Mouse (Mus musculus): ENCODE measurements around the gene Hoxc5. TPM values are rescaled to one million over a fixed set of nuclear protein-coding genes. Genes with fewer than 3 reads are reported as not detected.

The Hoxc5 gene
- polyA plus RNA-seq, 1 experiment from 2014 or later: 37.3 TPM

- H3K9ac ChIP-seq (ENCODE audit: low read length): peak overlapping the region; percentile 23
- peaks cover 100% of the 10 kb centered on the region for H3K27me3 ChIP-seq (ENCODE audit: control insufficient read depth, insufficient read depth, low read length)
- no peak overlapping the region for H3K27ac ChIP-seq (ENCODE audit: low read depth, low read length)
- H3K36me3 ChIP-seq (ENCODE audit: control insufficient read depth, insufficient read depth, low read length): no peaks in the 10 kb centered on the region
- ATAC-seq (ENCODE audit: insufficient read depth, low FRiP score, low TSS enrichment) (no peak), DNase-seq (ENCODE audit: low spot score) (no peak)
- H3K9me3 ChIP-seq (ENCODE audit: control insufficient read depth, low read length): no peaks in the 10 kb centered on the region
- WGBS: 4% methylated on average over 6 of the region's 6 CpGs
- H3K4me3 ChIP-seq (ENCODE audit: low read depth, low read length): no peak overlapping the region; the same call in 1 of the 2 replicates
- peak overlapping the region; percentile 19 for H3K4me2 ChIP-seq (ENCODE audit: low read depth)
- no peaks in the 10 kb centered on the region for H3K4me1 ChIP-seq (ENCODE audit: control insufficient read depth, insufficient read depth, low read length)
Measured at GRCm38 (mm10) chr15:102953561-102953960, 13.7 kb upstream of the Hoxc5 start.

DNA sequence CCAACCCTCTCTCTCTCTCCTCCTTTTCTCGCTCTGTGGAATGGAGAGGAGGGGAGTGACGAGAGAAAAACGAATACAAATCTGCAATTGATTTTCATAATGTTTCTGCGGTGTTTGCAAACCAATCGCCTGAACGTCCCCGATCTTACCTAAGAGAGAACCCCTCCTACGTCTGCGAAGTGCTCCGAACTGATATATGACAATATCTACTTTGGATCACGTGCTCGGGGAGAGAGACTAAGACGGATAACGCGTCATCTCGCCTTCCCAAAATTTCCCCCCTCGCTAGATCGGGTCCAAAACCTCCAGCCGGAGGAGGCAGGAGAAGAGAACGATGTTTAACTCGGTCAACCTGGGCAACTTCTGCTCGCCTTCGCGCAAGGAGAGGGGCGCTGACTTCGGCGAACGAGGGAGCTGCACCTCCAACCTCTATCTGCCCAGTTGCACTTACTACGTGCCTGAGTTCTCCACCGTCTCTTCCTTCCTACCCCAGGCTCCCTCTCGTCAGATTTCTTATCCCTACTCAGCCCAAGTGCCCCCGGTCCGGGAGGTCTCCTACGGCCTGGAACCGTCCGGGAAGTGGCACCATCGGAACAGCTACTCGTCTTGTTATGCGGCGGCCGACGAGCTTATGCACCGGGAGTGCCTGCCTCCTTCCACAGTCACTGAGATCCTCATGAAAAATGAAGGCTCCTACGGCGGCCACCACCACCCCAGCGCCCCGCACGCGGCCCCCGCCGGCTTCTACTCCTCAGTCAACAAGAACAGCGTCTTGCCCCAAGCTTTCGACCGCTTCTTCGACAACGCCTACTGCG, 12.8 kb upstream of the Hoxc5 start, which contains the start of gene Hoxc11:
Gene Hoxc11, plus strand, starts transcription at position 236 of the 815 bp plus-strand sequence.
- DNase-seq (ENCODE audit: low spot score) (no peak), ATAC-seq (ENCODE audit: insufficient read depth, low FRiP score, low TSS enrichment) (no peak)
- H3K4me3 ChIP-seq (ENCODE audit: low read depth, low read length): peak within 1 kb of the TSS; percentile 42
- peak within 1 kb of the TSS; percentile 27; the same call in 1 of the 2 replicates for H3K27ac ChIP-seq (ENCODE audit: low read depth, low read length)
- H3K27me3 ChIP-seq (ENCODE audit: control insufficient read depth, insufficient read depth, low read length): peaks cover 98% of the 10 kb centered on the region
- peak within 1 kb of the TSS; percentile 31 for H3K4me2 ChIP-seq (ENCODE audit: low read depth)
- H3K4me1 ChIP-seq (ENCODE audit: control insufficient read depth, insufficient read depth, low read length): no peaks in the 10 kb centered on the region
- H3K9me3 ChIP-seq (ENCODE audit: control insufficient read depth, low read length): no peaks in the 10 kb centered on the region
- peak within 1 kb of the TSS; percentile 70 for H3K9ac ChIP-seq (ENCODE audit: low read length)
- under 1% methylated on average over 56 of the region's 57 CpGs for WGBS
- H3K36me3 ChIP-seq (ENCODE audit: control insufficient read depth, insufficient read depth, low read length): no peaks in the 10 kb centered on the region

DNA sequence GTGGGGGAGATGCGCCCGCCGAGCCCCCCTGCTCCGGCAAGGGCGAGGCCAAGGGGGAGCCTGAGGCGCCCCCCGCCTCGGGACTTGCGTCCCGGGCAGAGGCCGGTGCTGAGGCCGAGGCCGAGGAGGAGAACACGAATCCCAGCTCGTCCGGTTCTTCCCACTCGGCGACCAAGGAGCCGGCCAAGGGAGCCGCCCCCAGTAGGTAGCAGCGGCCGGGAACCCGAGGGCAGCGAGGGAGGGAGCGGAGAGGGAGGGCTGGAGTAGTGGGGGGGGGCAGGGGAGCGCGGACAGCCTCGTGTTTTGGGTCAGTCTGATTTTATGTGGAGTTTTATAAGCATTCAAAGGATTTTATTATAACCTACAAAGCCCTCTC, 12.2 kb upstream of the Hoxc5 start:
- Histone ChIP-seq H3K9ac (ENCODE audit: low read length) (peak overlapping the region; percentile 70), H3K27me3 (ENCODE audit: control insufficient read depth, insufficient read depth, low read length) (peaks cover 98% of the 10 kb centered on the region), H3K9me3 (ENCODE audit: control insufficient read depth, low read length) (no peaks in the 10 kb centered on the region), H3K27ac (ENCODE audit: low read depth, low read length) (peak overlapping the region; percentile 27; the same call in 1 of the 2 replicates), H3K4me2 (ENCODE audit: low read depth) (peak overlapping the region; percentile 31), H3K4me3 (ENCODE audit: low read depth, low read length) (peak overlapping the region; percentile 42), H3K4me1 (ENCODE audit: control insufficient read depth, insufficient read depth, low read length) (no peaks in the 10 kb centered on the region), H3K36me3 (ENCODE audit: control insufficient read depth, insufficient read depth, low read length) (no peaks in the 10 kb centered on the region)
- DNase-seq (ENCODE audit: low spot score): no peak
- no peak for ATAC-seq (ENCODE audit: insufficient read depth, low FRiP score, low TSS enrichment)
- WGBS: under 1% methylated on average over 28 of the region's 28 CpGs

DNA sequence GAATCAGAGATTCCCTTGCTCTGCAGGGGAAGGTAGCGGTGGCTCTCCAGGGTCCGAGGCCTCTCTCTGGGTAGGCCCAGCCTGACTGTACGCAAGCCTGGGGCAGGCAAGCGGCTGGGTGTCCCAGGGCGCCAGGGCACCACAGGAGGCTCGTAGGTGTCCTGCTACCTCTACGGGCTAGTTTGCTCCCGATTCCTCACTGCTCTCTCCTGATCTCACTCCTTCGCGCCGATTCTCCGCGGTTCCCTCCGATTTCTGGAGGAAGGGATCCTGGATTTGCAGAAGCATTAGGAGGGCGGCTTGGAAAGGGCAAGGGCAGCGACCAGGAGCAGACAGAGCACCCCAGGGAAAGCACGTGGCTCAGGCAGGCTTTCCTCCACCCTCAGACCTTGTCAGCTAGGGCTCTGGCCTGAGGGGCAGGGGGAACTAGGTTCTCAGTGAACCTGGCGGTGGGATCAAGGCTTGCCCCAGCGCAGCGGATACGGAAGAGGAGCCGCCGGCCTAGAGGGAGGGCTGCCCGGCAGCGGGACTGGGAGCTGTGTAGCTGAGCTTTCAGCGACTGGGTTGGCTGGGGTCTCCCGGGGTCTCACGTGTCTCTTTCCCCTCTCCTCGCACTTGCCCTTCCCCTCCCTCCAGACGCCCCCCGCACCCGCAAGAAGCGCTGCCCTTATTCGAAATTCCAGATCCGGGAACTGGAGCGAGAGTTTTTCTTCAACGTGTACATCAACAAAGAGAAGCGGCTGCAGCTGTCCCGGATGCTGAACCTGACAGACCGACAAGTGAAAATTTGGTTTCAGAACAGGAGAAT, 11.2 kb upstream of the Hoxc5 start:
- Histone ChIP-seq H3K4me3 (ENCODE audit: low read depth, low read length) (peak overlapping the region; percentile 42), H3K4me2 (ENCODE audit: low read depth) (peak overlapping the region; percentile 39), H3K27me3 (ENCODE audit: control insufficient read depth, insufficient read depth, low read length) (peaks cover 98% of the 10 kb centered on the region), H3K9me3 (ENCODE audit: control insufficient read depth, low read length) (no peaks in the 10 kb centered on the region), H3K27ac (ENCODE audit: low read depth, low read length) (peak overlapping the region; percentile 11; the same call in 1 of the 2 replicates), H3K4me1 (ENCODE audit: control insufficient read depth, insufficient read depth, low read length) (no peaks in the 10 kb centered on the region), H3K9ac (ENCODE audit: low read length) (peak overlapping the region; percentile 70), H3K36me3 (ENCODE audit: control insufficient read depth, insufficient read depth, low read length) (no peaks in the 10 kb centered on the region)
- ATAC-seq (ENCODE audit: insufficient read depth, low FRiP score, low TSS enrichment) (no peak), DNase-seq (ENCODE audit: low spot score) (no peak)
- WGBS: under 1% methylated on average over 38 of the region's 40 CpGs

DNA sequence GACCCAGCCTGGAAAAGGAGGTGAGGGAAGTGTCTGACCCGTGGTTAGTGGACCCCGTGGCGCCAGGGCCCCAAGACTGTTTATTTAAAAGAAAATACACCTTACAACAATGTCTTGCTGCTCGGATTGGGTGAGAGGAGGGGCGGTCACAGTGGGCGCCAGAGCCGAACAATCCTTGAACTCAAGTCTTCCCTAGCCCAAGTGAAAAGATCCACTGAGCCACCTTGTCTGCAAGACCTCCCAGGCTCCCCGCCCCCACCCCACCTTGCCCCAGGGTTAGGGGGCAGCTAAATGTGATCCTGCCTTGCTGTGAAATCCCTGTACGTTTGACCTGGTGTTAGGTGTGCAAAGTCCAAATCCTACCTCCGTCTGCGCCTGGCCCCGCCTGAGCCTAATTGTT, 10.3 kb upstream of the Hoxc5 start:
- no peak for DNase-seq (ENCODE audit: low spot score)
- WGBS: 1% methylated on average over 12 of the region's 12 CpGs
- Histone ChIP-seq H3K27ac (ENCODE audit: low read depth, low read length) (no peak overlapping the region), H3K9ac (ENCODE audit: low read length) (peak overlapping the region; percentile 70), H3K9me3 (ENCODE audit: control insufficient read depth, low read length) (no peaks in the 10 kb centered on the region), H3K27me3 (ENCODE audit: control insufficient read depth, insufficient read depth, low read length) (peaks cover 98% of the 10 kb centered on the region), H3K4me2 (ENCODE audit: low read depth) (peak overlapping the region; percentile 39), H3K36me3 (ENCODE audit: control insufficient read depth, insufficient read depth, low read length) (no peaks in the 10 kb centered on the region), H3K4me1 (ENCODE audit: control insufficient read depth, insufficient read depth, low read length) (no peaks in the 10 kb centered on the region), H3K4me3 (ENCODE audit: low read depth, low read length) (peak overlapping the region; percentile 42)
- no peak for ATAC-seq (ENCODE audit: insufficient read depth, low FRiP score, low TSS enrichment)

DNA sequence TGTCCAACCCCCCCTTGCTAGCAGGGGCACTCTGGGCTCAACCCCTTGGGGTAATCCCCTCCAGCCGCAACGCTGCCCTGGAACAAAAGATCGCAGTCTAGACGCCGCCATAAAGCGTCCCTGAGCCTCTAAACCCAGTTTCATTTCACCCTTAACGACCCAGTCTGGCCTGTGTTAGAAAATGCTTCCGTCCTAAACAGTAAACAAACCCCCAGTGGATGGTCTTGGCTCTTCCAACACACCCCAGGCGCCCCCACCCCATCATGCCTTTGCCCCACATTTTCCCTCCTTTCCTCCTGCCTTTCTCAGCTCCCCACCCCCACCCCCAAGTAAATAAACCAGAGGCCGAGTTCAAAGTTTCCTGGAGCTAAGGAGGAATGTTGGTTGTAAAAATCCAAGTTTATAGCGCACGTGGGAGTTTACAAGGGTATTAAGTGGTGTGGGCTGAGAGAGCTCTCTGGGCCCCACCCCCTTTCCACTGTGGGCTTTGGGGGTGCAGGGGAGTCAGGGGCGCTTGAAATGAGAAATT, 7.5 kb upstream of the Hoxc5 start:
- Histone ChIP-seq H3K9ac (ENCODE audit: low read length) (peak overlapping the region; percentile 50), H3K27me3 (ENCODE audit: control insufficient read depth, insufficient read depth, low read length) (peaks cover 94% of the 10 kb centered on the region), H3K4me3 (ENCODE audit: low read depth, low read length) (peak overlapping the region; percentile 15; the same call in 1 of the 2 replicates), H3K36me3 (ENCODE audit: control insufficient read depth, insufficient read depth, low read length) (no peaks in the 10 kb centered on the region), H3K9me3 (ENCODE audit: control insufficient read depth, low read length) (no peaks in the 10 kb centered on the region), H3K4me2 (ENCODE audit: low read depth) (peak overlapping the region; percentile 26), H3K4me1 (ENCODE audit: control insufficient read depth, insufficient read depth, low read length) (no peaks in the 10 kb centered on the region), H3K27ac (ENCODE audit: low read depth, low read length) (peak overlapping the region; percentile 24)
- DNase-seq (ENCODE audit: low spot score): no peak
- WGBS: 1% methylated on average over 13 of the region's 13 CpGs
- ATAC-seq (ENCODE audit: insufficient read depth, low FRiP score, low TSS enrichment): no peak

GRCm38 (mm10) chr15:102961728-102962127, 5.5 kb upstream of the Hoxc5 start:
- no peaks in the 10 kb centered on the region for H3K9me3 ChIP-seq (ENCODE audit: control insufficient read depth, low read length)
- DNase-seq (ENCODE audit: low spot score) (no peak), ATAC-seq (ENCODE audit: insufficient read depth, low FRiP score, low TSS enrichment) (no peak)
- peak overlapping the region; percentile 15; the same call in 1 of the 2 replicates for H3K27ac ChIP-seq (ENCODE audit: low read depth, low read length)
- H3K9ac ChIP-seq (ENCODE audit: low read length): peak overlapping the region; percentile 35
- H3K36me3 ChIP-seq (ENCODE audit: control insufficient read depth, insufficient read depth, low read length): no peaks in the 10 kb centered on the region
- WGBS: 2% methylated on average over 6 of the region's 6 CpGs
- peak overlapping the region; percentile 39 for H3K4me2 ChIP-seq (ENCODE audit: low read depth)
- H3K4me3 ChIP-seq (ENCODE audit: low read depth, low read length): peak overlapping the region; percentile 21
- H3K27me3 ChIP-seq (ENCODE audit: control insufficient read depth, insufficient read depth, low read length): peaks cover 93% of the 10 kb centered on the region
- no peaks in the 10 kb centered on the region for H3K4me1 ChIP-seq (ENCODE audit: control insufficient read depth, insufficient read depth, low read length)

DNA sequence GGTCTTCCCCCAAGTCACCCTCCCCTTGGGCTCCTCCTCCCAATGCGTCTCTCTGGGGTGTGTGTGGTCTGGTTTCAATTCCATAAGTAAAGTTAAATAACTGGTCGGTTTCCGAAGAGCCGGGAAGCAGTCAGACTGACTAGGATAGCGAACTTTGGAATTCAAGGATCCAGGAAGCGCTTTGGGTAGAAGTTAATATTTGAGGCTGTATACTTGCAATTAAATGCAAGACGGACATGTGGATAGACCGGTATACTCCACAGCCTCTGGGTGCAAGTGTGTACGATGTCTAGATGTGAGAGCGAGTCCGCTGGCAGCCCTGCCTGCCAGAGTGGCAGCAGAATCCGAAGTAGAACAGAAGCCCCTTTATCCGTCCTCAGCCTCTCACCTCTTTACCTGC, 4.8 kb upstream of the Hoxc5 start:
- H3K4me3 ChIP-seq (ENCODE audit: low read depth, low read length): peak overlapping the region; percentile 28
- H3K4me1 ChIP-seq (ENCODE audit: control insufficient read depth, insufficient read depth, low read length): no peaks in the 10 kb centered on the region
- H3K4me2 ChIP-seq (ENCODE audit: low read depth): peak overlapping the region; percentile 57
- H3K27ac ChIP-seq (ENCODE audit: low read depth, low read length): peak overlapping the region; percentile 29; the same call in 1 of the 2 replicates
- H3K9me3 ChIP-seq (ENCODE audit: control insufficient read depth, low read length): no peaks in the 10 kb centered on the region
- 1% methylated on average over 13 of the region's 13 CpGs for WGBS
- H3K9ac ChIP-seq (ENCODE audit: low read length): peak overlapping the region; percentile 55
- no peaks in the 10 kb centered on the region for H3K36me3 ChIP-seq (ENCODE audit: control insufficient read depth, insufficient read depth, low read length)
- ATAC-seq (ENCODE audit: insufficient read depth, low FRiP score, low TSS enrichment) (no peak), DNase-seq (ENCODE audit: low spot score) (no peak)
- peaks cover 93% of the 10 kb centered on the region for H3K27me3 ChIP-seq (ENCODE audit: control insufficient read depth, insufficient read depth, low read length)
